In the genomic region with DNA sequence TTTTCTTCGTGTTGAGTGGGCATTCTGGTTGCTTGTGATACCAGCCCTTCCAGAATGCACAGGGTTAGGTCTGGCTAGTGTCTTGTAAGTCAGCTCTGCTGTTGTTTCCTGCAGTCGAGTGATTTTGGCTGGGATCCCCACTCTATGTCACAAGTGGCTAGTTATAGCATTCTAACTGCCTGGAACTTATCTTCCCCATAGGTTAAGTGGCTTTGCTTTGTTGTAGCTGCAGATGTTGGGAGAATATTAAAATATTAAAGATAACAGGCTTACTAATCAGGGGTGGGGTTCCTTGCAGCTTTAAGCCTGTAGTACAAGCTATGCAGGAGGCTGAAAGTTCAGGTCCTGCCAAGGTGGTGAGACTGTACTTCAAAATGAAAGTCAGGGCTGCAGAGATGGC, we compare ENCODE assay signal across 19 mouse cellular contexts. TPM values are rescaled to one million over a fixed set of nuclear protein-coding genes. Genes with fewer than 3 reads are reported as not detected.
DNase-seq lines count a peak whose midpoint lies in the region; ATAC-seq and TF ChIP-seq lines count a peak whose summit lies in the region.
"Had no signal": no experiment of that assay in that cellular context is flagged by ENCODE, and none has a peak within 500 bp of the region (broad histone marks: within the 10 kb centered on the region; RNA-seq: fewer than 3 reads in every experiment).

No protein-coding gene starts in this region.

- H3K27me3 ChIP-seq in heart, embryonic 12.5 days (replicated peaks), result no peaks in the 10 kb centered on the region
- H3K27me3 ChIP-seq in heart, embryonic 10.5 days (ENCODE audit: insufficient read depth, poor library complexity, severe bottlenecking), result no peaks in the 10 kb centered on the region
- no peaks in the 10 kb centered on the region for H3K27me3 ChIP-seq in liver, embryonic 15.5 days
- H3K27me3 ChIP-seq in kidney, adult 2 months (replicated peaks; ENCODE audit: control insufficient read depth, insufficient read depth, low read length), result no peaks in the 10 kb centered on the region
- H3K27me3 ChIP-seq: CH12.LX; embryonic facial prominence, embryonic 12.5 days; forebrain, embryonic 15.5 days; hindbrain, embryonic 13.5 days had no signal

- WGBS in heart, embryonic 12.5 days, result 41% methylated on average over 2 of the region's 2 CpGs
- 60% methylated on average over 2 of the region's 2 CpGs for WGBS in heart, embryonic 10.5 days
- 25% methylated on average over 2 of the region's 2 CpGs for WGBS in liver, embryonic 15.5 days (ENCODE audit: insufficient replicate concordance)
- WGBS in kidney, adult 2 months, result 70% methylated on average over 2 of the region's 2 CpGs

- H3K9ac ChIP-seq in heart, embryonic 12.5 days, result no peak overlapping the region
- no peak overlapping the region for H3K9ac ChIP-seq in liver, embryonic 15.5 days
- H3K9ac ChIP-seq: embryonic facial prominence, embryonic 12.5 days; forebrain, embryonic 15.5 days; hindbrain, embryonic 13.5 days had no signal

- H3K4me1 ChIP-seq in heart, embryonic 12.5 days (replicated peaks), result peaks cover 14% of the 10 kb centered on the region
- H3K4me1 ChIP-seq in heart, embryonic 10.5 days, result no peaks in the 10 kb centered on the region
- H3K4me1 ChIP-seq in liver, embryonic 15.5 days (replicated peaks), result peaks cover 15% of the 10 kb centered on the region
- no peaks in the 10 kb centered on the region for H3K4me1 ChIP-seq in kidney, adult 2 months (ENCODE audit: control insufficient read depth, insufficient read depth, low read length)
- H3K4me1 ChIP-seq: embryonic facial prominence, embryonic 12.5 days; forebrain, embryonic 15.5 days; hindbrain, embryonic 13.5 days had no signal

- no peaks in the 10 kb centered on the region for H3K9me3 ChIP-seq in heart, embryonic 12.5 days (replicated peaks)
- no peaks in the 10 kb centered on the region for H3K9me3 ChIP-seq in heart, embryonic 10.5 days
- H3K9me3 ChIP-seq in liver, embryonic 15.5 days (replicated peaks), result no peaks in the 10 kb centered on the region
- H3K9me3 ChIP-seq: embryonic facial prominence, embryonic 12.5 days; forebrain, embryonic 15.5 days; hindbrain, embryonic 13.5 days had no signal

- H3K27ac ChIP-seq in heart, embryonic 12.5 days (ENCODE audit: poor library complexity, severe bottlenecking), result peak overlapping the region; percentile 79
- H3K27ac ChIP-seq in heart, embryonic 10.5 days, result no peak overlapping the region
- H3K27ac ChIP-seq in liver, embryonic 15.5 days (replicated peaks), result peak overlapping the region; percentile 33; the same call in 1 of the 2 replicates
- H3K27ac ChIP-seq in kidney, adult 2 months (ENCODE audit: insufficient read depth, low read depth, low read length), result no peak overlapping the region
- H3K27ac ChIP-seq: embryonic facial prominence, embryonic 12.5 days; forebrain, embryonic 15.5 days; hindbrain, embryonic 13.5 days had no signal

- H3K36me3 ChIP-seq in heart, embryonic 12.5 days, result peaks cover 65% of the 10 kb centered on the region
- peaks cover 83% of the 10 kb centered on the region for H3K36me3 ChIP-seq in heart, embryonic 10.5 days
- H3K36me3 ChIP-seq in liver, embryonic 15.5 days (replicated peaks), result peaks cover 87% of the 10 kb centered on the region
- peaks cover 15% of the 10 kb centered on the region for H3K36me3 ChIP-seq in kidney, adult 2 months (ENCODE audit: control insufficient read depth, insufficient read depth, low read length)

- ATAC-seq in heart, embryonic 12.5 days (ENCODE audit: insufficient number of reproducible peaks, low FRiP score), result no peak
- ATAC-seq in liver, embryonic 15.5 days (ENCODE audit: insufficient read depth), result peak; percentile 64
- ATAC-seq: forebrain, embryonic 15.5 days; inflammation-experienced regulatory T-cells, adult 6 months; midbrain, embryonic 16.5 days had no signal

- DNase-seq in heart, embryonic 10.5 days (ENCODE audit: low spot score), result no peak
- peak; percentile 12 for DNase-seq in lung, postnatal 36 days
- no peak for DNase-seq in lung, postnatal 25 days (ENCODE audit: low spot score)
- no peak for DNase-seq in kidney, adult 2 months
- no peak for DNase-seq in cerebellum, postnatal 10 days
- DNase-seq: cerebellum, adult 2 months; kidney, adult 9 months; kidney, postnatal 25 days; lung, postnatal 10 days; right cerebral cortex, postnatal 14 days; thymus, postnatal 36 days had no signal

- no peak overlapping the region for H3K4me2 ChIP-seq in heart, embryonic 12.5 days
- H3K4me2 ChIP-seq in liver, embryonic 15.5 days, result no peak overlapping the region
- H3K4me2 ChIP-seq: embryonic facial prominence, embryonic 12.5 days; forebrain, embryonic 15.5 days; hindbrain, embryonic 13.5 days had no signal

- H3K4me3 ChIP-seq in heart, embryonic 12.5 days, result no peak overlapping the region
- H3K4me3 ChIP-seq in heart, embryonic 10.5 days, result no peak overlapping the region
- no peak overlapping the region for H3K4me3 ChIP-seq in liver, embryonic 15.5 days (replicated peaks)
- no peak overlapping the region for H3K4me3 ChIP-seq in kidney, adult 2 months (ENCODE audit: insufficient read depth, low read depth, low read length)
- H3K4me3 ChIP-seq: embryonic facial prominence, embryonic 12.5 days; forebrain, embryonic 15.5 days; hindbrain, embryonic 13.5 days had no signal

- TF ChIP-seq CTCF in kidney, adult 2 months (conservative IDR thresholded peaks at IDR 0.05; ENCODE audit: insufficient read depth, insufficient read length, low read depth, low read length), result no peak

- TF ChIP-seq POLR2A in kidney, adult 2 months (IDR thresholded peaks at IDR 0.05; ENCODE audit: low read depth, low read length), result no peak

RNA-seq across cellular contexts. Expression of a gene that starts 20.5 kb away (rescaled TPM):
- 1.5 and 1.8 TPM in 2 replicates for polyA plus RNA-seq in heart, embryonic 12.5 days (2016; fragmentation: Nextera tagmentation; extraction: Ambion mirVana)
- polyA plus RNA-seq in heart, embryonic 10.5 days (2016; fragmentation: Nextera tagmentation; extraction: Ambion mirVana), result 1.6 and 2.2 TPM in 2 replicates
- 3.2 and 3.7 TPM in 2 replicates for polyA plus RNA-seq in liver, embryonic 15.5 days (2015; fragmentation: Nextera tagmentation; extraction: Ambion mirVana)
- polyA plus RNA-seq in kidney, adult 2 months (2012; rRNA removed), result 6.5 and 6.9 TPM in 2 replicates

Comparison
In these comparisons a context has a peak if more than half of its experiments do, and no peak if none do; other contexts are left out.
1. H3K27ac ChIP-seq: peak in heart, embryonic 12.5 days (single experiment) and liver, embryonic 15.5 days (single experiment); none in heart, embryonic 10.5 days (single experiment) and kidney, adult 2 months (single experiment).